Mouse (Mus musculus): Measurements from ENCODE around the gene Bzw2. TPM values are rescaled to one million over a fixed set of nuclear protein-coding genes. Genes with fewer than 3 reads are reported as not detected.

Bzw2 gene
- polyA plus RNA-seq, 1 experiment from 2014 or later, result 256 TPM

DNA sequence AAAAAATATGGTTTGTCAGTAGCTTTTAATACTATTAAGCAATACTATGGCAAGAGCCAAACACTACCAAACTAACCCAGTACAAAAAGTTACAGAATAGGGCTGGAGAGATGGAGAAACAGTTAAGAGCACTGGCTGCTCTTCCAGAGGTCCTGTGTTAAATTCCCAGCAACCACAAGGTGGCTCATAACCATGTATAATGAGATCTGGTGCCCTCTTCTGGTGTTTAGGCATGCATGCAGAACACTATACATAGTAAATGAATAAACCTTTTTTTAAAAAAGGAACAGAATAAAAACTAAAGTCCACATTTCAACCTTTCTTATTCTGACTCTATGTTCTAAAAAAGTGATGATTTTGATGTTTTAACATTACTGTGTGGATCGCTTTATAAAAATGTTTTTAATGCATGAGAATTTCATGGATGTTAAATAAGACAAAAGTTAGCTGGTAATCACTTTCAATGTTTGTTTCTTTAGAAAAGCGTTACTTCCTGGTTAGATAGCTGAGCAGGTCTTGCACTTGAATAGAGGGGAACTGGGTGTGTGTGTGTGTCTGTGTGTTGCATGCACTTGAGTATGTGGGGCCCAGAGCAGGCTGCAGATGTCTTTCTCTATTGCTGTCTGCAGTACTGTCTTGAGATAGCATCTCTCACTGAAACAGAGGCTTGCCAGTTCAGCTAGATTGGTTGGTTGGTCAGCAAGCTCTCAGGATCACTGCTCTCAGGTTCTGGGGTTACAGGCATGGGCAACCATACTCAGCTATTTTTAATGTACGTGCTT lies 11.5 kb downstream of the Bzw2 start:
- Histone ChIP-seq H3K36me3 (ENCODE audit: control insufficient read depth, insufficient read depth, low read length) (no peaks in the 10 kb centered on the region), H3K9me3 (ENCODE audit: control insufficient read depth, low read length) (no peaks in the 10 kb centered on the region), H3K4me3 (ENCODE audit: low read length) (no peak overlapping the region), H3K27ac (ENCODE audit: low read depth, low read length) (no peak overlapping the region), H3K27me3 (ENCODE audit: control insufficient read depth, insufficient read depth, low read length) (no peaks in the 10 kb centered on the region), H3K4me2 (replicated peaks; ENCODE audit: low read depth, low read length) (no peak overlapping the region), H3K4me1 (ENCODE audit: control insufficient read depth, insufficient read depth, low read length) (no peaks in the 10 kb centered on the region), H3K9ac (ENCODE audit: low read depth, low read length) (no peak overlapping the region)
- ATAC-seq (ENCODE audit: low FRiP score, low TSS enrichment), result no peak
- 92% methylated on average over 3 of the region's 3 CpGs for WGBS

DNA sequence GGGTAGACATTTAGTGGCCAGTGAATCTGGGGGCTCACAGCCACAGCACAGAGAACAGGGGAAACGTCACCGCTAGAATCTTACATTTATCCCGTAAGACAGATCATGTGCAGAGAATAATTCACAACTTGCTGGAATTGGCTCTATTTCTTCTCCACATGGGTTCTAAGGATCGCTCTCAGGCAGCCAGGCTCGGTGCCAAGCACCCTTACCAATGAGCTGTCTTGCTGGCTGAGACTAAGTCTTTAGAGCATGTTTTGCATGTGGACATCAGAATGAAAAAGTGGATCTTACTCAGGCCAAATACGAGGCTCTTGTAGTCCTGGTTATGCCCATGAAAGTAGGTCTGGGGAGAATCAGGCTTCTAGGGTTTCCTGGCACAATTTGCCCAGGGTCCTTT lies 17.5 kb downstream of the Bzw2 start:
- no peak for ATAC-seq (ENCODE audit: low FRiP score, low TSS enrichment)
- no peaks in the 10 kb centered on the region for H3K27me3 ChIP-seq (ENCODE audit: control insufficient read depth, insufficient read depth, low read length)
- H3K4me1 ChIP-seq (ENCODE audit: control insufficient read depth, insufficient read depth, low read length), result no peaks in the 10 kb centered on the region
- H3K4me2 ChIP-seq (replicated peaks; ENCODE audit: low read depth, low read length), result no peak overlapping the region
- H3K4me3 ChIP-seq (ENCODE audit: low read length), result no peak overlapping the region
- H3K9me3 ChIP-seq (ENCODE audit: control insufficient read depth, low read length), result no peaks in the 10 kb centered on the region
- H3K9ac ChIP-seq (ENCODE audit: low read depth, low read length), result no peak overlapping the region
- H3K27ac ChIP-seq (ENCODE audit: low read depth, low read length), result no peak overlapping the region
- WGBS, result 95% methylated on average over 6 of the region's 6 CpGs
- no peaks in the 10 kb centered on the region; the same call in 1 of the 2 replicates for H3K36me3 ChIP-seq (ENCODE audit: control insufficient read depth, insufficient read depth, low read length)

DNA sequence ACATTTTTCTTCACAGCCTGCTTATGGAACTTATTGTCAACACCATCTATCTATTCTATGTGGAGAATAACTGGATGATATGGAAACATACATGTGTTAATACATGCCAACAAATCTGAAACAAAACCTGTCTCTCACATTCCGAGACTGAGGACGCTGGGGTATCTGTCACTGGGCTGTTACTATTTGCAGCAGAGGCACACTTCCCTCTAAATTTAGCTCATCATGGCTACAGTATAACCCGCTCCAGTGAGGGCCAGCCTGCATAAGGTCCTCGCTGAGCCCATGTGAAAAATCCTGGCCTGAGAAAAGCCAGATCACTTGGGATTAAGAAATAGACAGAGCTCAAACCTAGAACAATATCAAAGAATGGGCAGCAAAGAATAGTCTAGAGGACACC lies 20.7 kb downstream of the Bzw2 start:
- no peak overlapping the region for H3K4me2 ChIP-seq (replicated peaks; ENCODE audit: low read depth, low read length)
- H3K4me3 ChIP-seq (ENCODE audit: low read length), result no peak overlapping the region
- 90% methylated on average over 4 of the region's 4 CpGs for WGBS
- H3K27me3 ChIP-seq (ENCODE audit: control insufficient read depth, insufficient read depth, low read length), result no peaks in the 10 kb centered on the region
- no peaks in the 10 kb centered on the region for H3K9me3 ChIP-seq (ENCODE audit: control insufficient read depth, low read length)
- H3K36me3 ChIP-seq (ENCODE audit: control insufficient read depth, insufficient read depth, low read length), result peaks cover 2% of the 10 kb centered on the region; the same call in 1 of the 2 replicates
- H3K27ac ChIP-seq (ENCODE audit: low read depth, low read length), result no peak overlapping the region
- H3K4me1 ChIP-seq (ENCODE audit: control insufficient read depth, insufficient read depth, low read length), result peaks cover 5% of the 10 kb centered on the region; the same call in 1 of the 2 replicates
- H3K9ac ChIP-seq (ENCODE audit: low read depth, low read length), result no peak overlapping the region
- ATAC-seq (ENCODE audit: low FRiP score, low TSS enrichment), result no peak

DNA sequence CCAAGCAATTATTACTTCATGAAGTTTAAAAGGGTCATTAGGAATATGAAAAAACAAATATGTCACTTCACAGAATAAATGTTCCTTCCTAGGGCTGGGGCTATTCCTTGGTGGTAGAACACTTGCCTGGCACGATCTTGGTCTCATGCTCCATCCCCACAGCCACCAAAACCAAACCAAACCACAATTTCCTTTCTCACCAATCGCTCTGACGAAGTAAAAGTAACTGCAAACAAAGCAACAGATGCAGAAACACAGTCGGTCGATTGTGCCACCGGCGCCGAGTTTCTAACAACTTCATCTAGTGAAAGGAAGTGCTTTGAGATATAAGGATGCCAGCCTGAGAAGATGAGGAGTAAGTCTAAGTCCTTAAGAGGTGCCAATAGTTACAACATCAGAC lies 21.6 kb downstream of the Bzw2 start:
- H3K27ac ChIP-seq (ENCODE audit: low read depth, low read length), result no peak overlapping the region

DNA sequence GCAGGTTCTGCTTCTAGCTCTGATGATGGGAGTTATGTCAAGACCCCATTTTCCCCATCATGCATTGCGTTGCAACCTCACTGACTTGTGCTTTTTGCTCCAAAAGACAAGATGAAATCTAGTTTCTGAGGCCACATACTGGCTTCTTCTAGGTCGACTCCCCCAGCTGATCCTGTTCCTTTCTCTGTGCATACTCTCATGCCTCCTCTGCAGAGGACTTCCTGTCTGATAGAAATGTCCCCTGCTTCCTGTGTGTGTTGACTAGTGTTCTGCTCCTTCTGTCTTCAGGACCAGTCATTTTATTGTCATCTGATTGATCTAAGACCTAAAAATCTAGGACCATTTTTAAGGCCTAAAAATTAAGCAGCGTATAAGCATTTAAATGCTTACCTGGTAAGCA lies 22.5 kb downstream of the Bzw2 start:
- no peak overlapping the region for H3K4me2 ChIP-seq (replicated peaks; ENCODE audit: low read depth, low read length)
- H3K9ac ChIP-seq (ENCODE audit: low read depth, low read length), result no peak overlapping the region
- ATAC-seq (ENCODE audit: low FRiP score, low TSS enrichment), result no peak
- no peaks in the 10 kb centered on the region for H3K27me3 ChIP-seq (ENCODE audit: control insufficient read depth, insufficient read depth, low read length)
- H3K36me3 ChIP-seq (ENCODE audit: control insufficient read depth, insufficient read depth, low read length), result peaks cover 11% of the 10 kb centered on the region; the same call in 1 of the 2 replicates
- no peaks in the 10 kb centered on the region for H3K9me3 ChIP-seq (ENCODE audit: control insufficient read depth, low read length)
- WGBS, result 94% methylated on average over 3 of the region's 3 CpGs
- H3K27ac ChIP-seq (ENCODE audit: low read depth, low read length), result no peak overlapping the region
- peaks cover 5% of the 10 kb centered on the region; the same call in 1 of the 2 replicates for H3K4me1 ChIP-seq (ENCODE audit: control insufficient read depth, insufficient read depth, low read length)
- H3K4me3 ChIP-seq (ENCODE audit: low read length), result no peak overlapping the region

More for the DNA sequence above, 21.6 kb downstream of the Bzw2 start:
- Histone ChIP-seq H3K9me3 (ENCODE audit: control insufficient read depth, low read length) (no peaks in the 10 kb centered on the region), H3K4me2 (replicated peaks; ENCODE audit: low read depth, low read length) (no peak overlapping the region), H3K9ac (ENCODE audit: low read depth, low read length) (no peak overlapping the region), H3K27me3 (ENCODE audit: control insufficient read depth, insufficient read depth, low read length) (no peaks in the 10 kb centered on the region), H3K4me1 (ENCODE audit: control insufficient read depth, insufficient read depth, low read length) (peaks cover 5% of the 10 kb centered on the region; the same call in 1 of the 2 replicates), H3K4me3 (ENCODE audit: low read length) (no peak overlapping the region), H3K36me3 (ENCODE audit: control insufficient read depth, insufficient read depth, low read length) (peaks cover 7% of the 10 kb centered on the region; the same call in 1 of the 2 replicates)
- no peak for ATAC-seq (ENCODE audit: low FRiP score, low TSS enrichment)
- 94% methylated on average over 8 of the region's 8 CpGs for WGBS

DNA sequence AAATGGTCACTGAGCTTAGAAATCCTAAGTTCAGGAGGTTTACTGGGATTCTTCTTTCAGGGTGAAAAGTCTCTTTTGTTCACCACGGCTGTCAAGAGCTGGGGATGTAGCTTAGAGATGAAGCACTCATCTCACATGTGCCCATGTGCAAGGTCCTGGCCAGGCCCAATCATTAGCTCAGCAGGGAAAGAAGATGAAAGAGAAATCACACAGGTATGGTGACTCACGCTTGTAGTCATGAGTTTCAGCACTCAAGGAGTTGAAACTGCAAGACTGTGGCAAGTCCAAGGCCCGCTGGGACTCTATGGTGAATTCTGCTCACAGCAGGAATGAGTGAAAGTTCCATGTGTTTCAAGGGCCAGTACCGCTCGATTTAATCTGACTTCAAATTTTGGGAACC lies 23.8 kb downstream of the Bzw2 start:
- no peak overlapping the region for H3K9ac ChIP-seq (ENCODE audit: low read depth, low read length)
- H3K4me3 ChIP-seq (ENCODE audit: low read length), result no peak overlapping the region
- ATAC-seq (ENCODE audit: low FRiP score, low TSS enrichment), result no peak
- peaks cover 19% of the 10 kb centered on the region for H3K36me3 ChIP-seq (ENCODE audit: control insufficient read depth, insufficient read depth, low read length)
- 87% methylated on average over 5 of the region's 5 CpGs for WGBS
- H3K9me3 ChIP-seq (ENCODE audit: control insufficient read depth, low read length), result no peaks in the 10 kb centered on the region
- H3K4me2 ChIP-seq (replicated peaks; ENCODE audit: low read depth, low read length), result no peak overlapping the region
- peaks cover 5% of the 10 kb centered on the region; the same call in 1 of the 2 replicates for H3K4me1 ChIP-seq (ENCODE audit: control insufficient read depth, insufficient read depth, low read length)
- H3K27me3 ChIP-seq (ENCODE audit: control insufficient read depth, insufficient read depth, low read length), result no peaks in the 10 kb centered on the region
- H3K27ac ChIP-seq (ENCODE audit: low read depth, low read length), result no peak overlapping the region

DNA sequence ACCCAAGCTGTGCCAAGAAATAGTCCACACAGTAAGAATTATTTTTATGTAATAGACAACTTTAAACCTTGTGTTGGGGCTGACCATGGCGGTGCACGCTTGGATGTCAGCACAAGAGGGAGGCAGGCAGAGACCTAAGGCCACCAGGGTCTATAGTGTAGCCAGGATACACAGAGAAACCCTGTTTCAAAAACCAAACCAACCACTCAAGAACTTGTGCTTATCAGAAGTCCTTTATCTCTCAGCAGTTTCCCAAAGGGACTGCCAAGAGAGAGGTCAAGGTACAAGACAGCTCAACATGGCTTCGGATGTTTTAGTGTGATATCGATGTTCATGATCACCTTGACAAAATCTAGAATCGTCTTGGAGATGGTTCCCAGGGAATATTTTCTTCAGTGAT lies 24.3 kb downstream of the Bzw2 start:
- no peak overlapping the region for H3K27ac ChIP-seq (ENCODE audit: low read depth, low read length)
- no peaks in the 10 kb centered on the region for H3K9me3 ChIP-seq (ENCODE audit: control insufficient read depth, low read length)
- peaks cover 25% of the 10 kb centered on the region for H3K36me3 ChIP-seq (ENCODE audit: control insufficient read depth, insufficient read depth, low read length)
- WGBS, result 85% methylated on average over 5 of the region's 5 CpGs
- no peak overlapping the region for H3K4me3 ChIP-seq (ENCODE audit: low read length)
- no peaks in the 10 kb centered on the region for H3K27me3 ChIP-seq (ENCODE audit: control insufficient read depth, insufficient read depth, low read length)
- no peak for ATAC-seq (ENCODE audit: low FRiP score, low TSS enrichment)
- no peak overlapping the region for H3K9ac ChIP-seq (ENCODE audit: low read depth, low read length)
- H3K4me1 ChIP-seq (ENCODE audit: control insufficient read depth, insufficient read depth, low read length), result peaks cover 5% of the 10 kb centered on the region; the same call in 1 of the 2 replicates
- no peak overlapping the region for H3K4me2 ChIP-seq (replicated peaks; ENCODE audit: low read depth, low read length)

DNA sequence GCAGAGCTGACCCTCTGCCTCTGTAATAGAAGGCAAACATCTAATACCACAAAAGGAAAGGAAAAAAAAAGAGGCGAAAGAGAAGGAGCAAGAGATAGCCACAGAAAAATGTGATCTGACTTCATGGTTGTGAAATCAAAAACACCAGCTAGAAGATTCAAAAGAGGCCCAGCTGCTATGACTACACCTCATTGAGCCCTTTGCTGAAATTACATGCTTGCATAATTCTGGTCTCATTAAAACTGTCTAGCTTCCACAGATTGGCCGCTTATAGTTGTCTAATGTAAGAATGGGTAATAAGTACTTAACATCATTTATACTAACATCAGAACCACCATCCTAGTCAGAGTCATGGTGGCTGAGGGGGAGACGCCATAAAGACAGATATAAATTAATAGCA lies 25.2 kb downstream of the Bzw2 start:
- H3K4me1 ChIP-seq (ENCODE audit: control insufficient read depth, insufficient read depth, low read length), result peaks cover 5% of the 10 kb centered on the region; the same call in 1 of the 2 replicates
- no peak for ATAC-seq (ENCODE audit: low FRiP score, low TSS enrichment)
- H3K4me2 ChIP-seq (replicated peaks; ENCODE audit: low read depth, low read length), result no peak overlapping the region
- peaks cover 27% of the 10 kb centered on the region for H3K36me3 ChIP-seq (ENCODE audit: control insufficient read depth, insufficient read depth, low read length)
- H3K9ac ChIP-seq (ENCODE audit: low read depth, low read length), result no peak overlapping the region
- WGBS, result 88% methylated on average over 3 of the region's 3 CpGs
- no peak overlapping the region for H3K4me3 ChIP-seq (ENCODE audit: low read length)
- no peaks in the 10 kb centered on the region for H3K27me3 ChIP-seq (ENCODE audit: control insufficient read depth, insufficient read depth, low read length)
- no peaks in the 10 kb centered on the region for H3K9me3 ChIP-seq (ENCODE audit: control insufficient read depth, low read length)
- no peak overlapping the region for H3K27ac ChIP-seq (ENCODE audit: low read depth, low read length)

DNA sequence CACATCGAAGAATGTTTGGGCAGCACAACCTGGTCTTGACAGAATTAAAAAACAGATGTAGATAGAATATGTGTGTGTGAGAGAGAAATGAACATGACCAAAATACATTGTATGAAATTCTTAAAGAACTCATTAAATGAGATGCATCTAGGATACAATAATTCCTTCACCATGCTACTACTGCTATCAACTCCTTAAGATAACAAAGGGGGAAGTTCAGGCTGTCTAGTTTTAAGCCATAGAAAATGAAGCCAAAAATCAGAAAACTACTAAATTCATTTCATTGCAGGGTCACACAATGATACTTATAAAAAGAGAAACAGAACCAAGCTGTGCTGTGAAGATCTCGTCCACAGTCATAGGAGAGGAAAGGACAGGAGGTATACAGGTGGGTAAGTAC lies 25.6 kb downstream of the Bzw2 start:
- Histone ChIP-seq H3K9ac (ENCODE audit: low read depth, low read length) (no peak overlapping the region), H3K27ac (ENCODE audit: low read depth, low read length) (no peak overlapping the region), H3K4me1 (ENCODE audit: control insufficient read depth, insufficient read depth, low read length) (peaks cover 5% of the 10 kb centered on the region; the same call in 1 of the 2 replicates), H3K27me3 (ENCODE audit: control insufficient read depth, insufficient read depth, low read length) (no peaks in the 10 kb centered on the region), H3K36me3 (ENCODE audit: control insufficient read depth, insufficient read depth, low read length) (peaks cover 27% of the 10 kb centered on the region), H3K9me3 (ENCODE audit: control insufficient read depth, low read length) (no peaks in the 10 kb centered on the region), H3K4me3 (ENCODE audit: low read length) (no peak overlapping the region), H3K4me2 (replicated peaks; ENCODE audit: low read depth, low read length) (no peak overlapping the region)
- WGBS, result 94% methylated on average over 2 of the region's 2 CpGs
- ATAC-seq (ENCODE audit: low FRiP score, low TSS enrichment), result no peak
